Mouse (Mus musculus) olfactory bulb, adult 2 months (tissue): ENCODE results near the gene Vmn2r20. TPM values are rescaled to one million over a fixed set of nuclear protein-coding genes. Genes with fewer than 3 reads are reported as not detected.
"Not testable (repeated sequence)": the region's sequence is repeated elsewhere in the genome, so short reads cannot be mapped to it uniquely, and the experiment has no call there.

Experiments
- H3K27ac ChIP-seq: fragments of 200-500 bp; 2 replicates; pipeline ENCODE4 v1.5.1; 2012; ENCODE audit warnings: low read depth, low read length; ENCODE audit not compliant: insufficient read depth
- H3K4me1 ChIP-seq: fragments of 200-500 bp; 2 replicates; pipeline ENCODE4 v1.6.1; 2012; ENCODE audit warnings: low read length; ENCODE audit not compliant: control insufficient read depth, insufficient read depth
- H3K4me3 ChIP-seq: fragments of 200-500 bp; 2 replicates; pipeline ENCODE4 v1.5.1; 2012; ENCODE audit warnings: mild to moderate bottlenecking, low read depth, low read length, moderate library complexity; ENCODE audit not compliant: insufficient read depth
- CTCF ChIP-seq: fragments of 200-500 bp; IDR thresholded peaks from 2 replicates; pipeline ENCODE4 v1.5.1; 2012; ENCODE audit warnings: low read depth, mild to moderate bottlenecking, low read length, moderate library complexity; ENCODE audit not compliant: insufficient read depth
- POLR2A ChIP-seq: fragments of 200-500 bp; IDR thresholded peaks from 2 replicates; pipeline ENCODE4 v1.6.1; 2012; ENCODE audit warnings: mild to moderate bottlenecking, low read depth, low read length, moderate library complexity; ENCODE audit not compliant: insufficient read depth
- WGBS: fragments of 180-500 bp; shearing (Covaris S2); methylation state at CpG from one replicate; pipeline ENCODE4 v1.1.7; 2018; 5-methylcytosine and 5-hydroxymethylcytosine counted together
- polyA plus RNA-seq: library from polyadenylated mRNA; stranded (reverse); fragments of >200 nt; gene quantifications from 2 replicates; pipeline ENCODE4 v1.2.4, GENCODE M21; 2012; ENCODE audit warnings: low replicate concordance; ENCODE audit not compliant: missing spikeins, insufficient read depth, insufficient read length

Gene Vmn2r20
- not detected in 2 replicates for polyA plus RNA-seq

- WGBS = no CpG with 5 or more reads among the region's 4 CpGs
- not testable (repeated sequence) for H3K4me1 ChIP-seq
These were observed at the start of gene Vmn2r20 for GRCm38 (mm10) chr6:123418016-123418415. TSS of gene Vmn2r20 (minus strand) at chr6:123418116.

GRCm38 (mm10) chr6:123424413-123424812 is 6.5 kb upstream of the Vmn2r20 start:
- WGBS = no CpG with 5 or more reads among the region's 1 CpGs

More at GRCm38 (mm10) chr6:123418016-123418415, at the start of gene Vmn2r20:
- H3K27ac ChIP-seq, H3K4me3 ChIP-seq: not testable (repeated sequence)

GRCm38 (mm10) chr6:123406918-123407665 is 10.8 kb downstream of the Vmn2r20 start:
- H3K4me1 ChIP-seq, H3K27ac ChIP-seq, H3K4me3 ChIP-seq: not testable (repeated sequence)
- no CpG with 5 or more reads among the region's 8 CpGs for WGBS

More at GRCm38 (mm10) chr6:123424413-123424812, 6.5 kb upstream of the Vmn2r20 start:
- H3K4me3 ChIP-seq, H3K4me1 ChIP-seq, H3K27ac ChIP-seq: not testable (repeated sequence)

GRCm38 (mm10) chr6:123388824-123389223 is 29.1 kb downstream of the Vmn2r20 start:
- H3K4me3 ChIP-seq = not testable (repeated sequence)

GRCm38 (mm10) chr6:123346141-123346540 is 71.8 kb downstream of the Vmn2r20 start:
- no peak overlapping the region for H3K27ac ChIP-seq
- H3K4me1 ChIP-seq = no peaks in the 10 kb centered on the region
- 52% methylated on average over 1 of the region's 1 CpGs for WGBS
- H3K4me3 ChIP-seq = no peak overlapping the region
- no peak for TF ChIP-seq POLR2A
- no peak for TF ChIP-seq CTCF

More at GRCm38 (mm10) chr6:123388824-123389223, 29.1 kb downstream of the Vmn2r20 start:
- H3K4me1 ChIP-seq, H3K27ac ChIP-seq: not testable (repeated sequence)

GRCm38 (mm10) chr6:123340093-123340492 is 77.8 kb downstream of the Vmn2r20 start:
- no peak for TF ChIP-seq CTCF
- TF ChIP-seq POLR2A = no peak
- Histone ChIP-seq H3K27ac (no peak overlapping the region), H3K4me3 (no peak overlapping the region), H3K4me1 (no peaks in the 10 kb centered on the region)

- no peak for TF ChIP-seq POLR2A
- no peak overlapping the region for H3K4me3 ChIP-seq
- no peak overlapping the region for H3K27ac ChIP-seq
- 21% methylated on average over 2 of the region's 2 CpGs for WGBS
- H3K4me1 ChIP-seq = no peaks in the 10 kb centered on the region
These were observed 85.4 kb downstream of the Vmn2r20 start for GRCm38 (mm10) chr6:123332503-123332902.

Other genes with a start within 250 kb of the Vmn2r20 start
- gene Clec4b2, start 245.2 kb downstream of the Vmn2r20 start, polyA plus RNA-seq = not detected in 2 replicates
- gene Clec4n, start 188.3 kb downstream of the Vmn2r20 start, polyA plus RNA-seq = not detected in 2 replicates
- not detected in 2 replicates for gene Clec4d, start 156.0 kb downstream of the Vmn2r20 start, polyA plus RNA-seq
- gene Clec4e, start 128.2 kb downstream of the Vmn2r20 start, polyA plus RNA-seq = not detected in 2 replicates
- not detected in 2 replicates for gene Vmn2r19, start 109.8 kb downstream of the Vmn2r20 start, polyA plus RNA-seq
- not detected in 2 replicates for gene Vmn2r21, start 115.3 kb upstream of the Vmn2r20 start, polyA plus RNA-seq
- not detected in 2 replicates for gene Vmn2r22, start 232.6 kb upstream of the Vmn2r20 start, polyA plus RNA-seq